Mouse (Mus musculus) E14TG2a.4 (cell line): ENCODE results near the gene Cpt1a.

Experiments
- CTCF ChIP-seq: conservative IDR thresholded peaks from 2 replicates; pipeline ENCODE4 v1.5.1; 2014; ENCODE audit warnings: low read length
- NANOG ChIP-seq: IDR thresholded peaks from 2 replicates; pipeline ENCODE4 v1.6.1; 2014; ENCODE audit warnings: borderline replicate concordance, low read length, mixed read lengths

DNA sequence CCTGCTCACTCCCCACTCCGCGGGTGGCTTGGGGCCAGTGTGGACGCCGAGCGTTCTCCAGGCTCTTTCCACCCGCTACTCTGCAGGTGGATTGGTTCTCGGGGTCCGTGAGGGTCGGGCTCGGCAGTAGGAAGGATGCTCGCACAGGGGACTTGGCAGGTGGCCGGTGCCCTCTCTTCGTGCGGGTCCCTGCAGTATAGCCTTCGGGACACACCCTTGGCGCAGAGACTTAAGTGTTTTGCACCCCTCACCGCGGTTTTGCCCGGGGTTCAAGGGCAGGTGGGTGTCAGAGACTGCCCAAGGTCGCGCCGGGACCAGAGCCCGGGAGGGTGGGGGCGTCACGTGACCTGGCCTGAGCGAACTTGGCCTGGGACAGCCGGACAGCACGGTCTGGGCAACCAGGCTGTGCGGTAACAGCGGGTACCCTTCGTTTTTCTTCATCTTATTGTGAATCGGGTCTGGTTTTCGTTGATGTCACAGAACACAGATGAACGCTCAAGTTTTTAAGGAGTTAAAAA lies 1.7 kb downstream of the Cpt1a start:
- TF ChIP-seq CTCF (no peak), NANOG (no peak)
